Mouse (Mus musculus): ENCODE measurements at regions not wholly inside any gene's neighbourhood (a gene's known extent, or its start where the extent isn't known, plus 50 kb on each side); places are given as distances from the start of the nearest gene placed in this dataset.

DNA sequence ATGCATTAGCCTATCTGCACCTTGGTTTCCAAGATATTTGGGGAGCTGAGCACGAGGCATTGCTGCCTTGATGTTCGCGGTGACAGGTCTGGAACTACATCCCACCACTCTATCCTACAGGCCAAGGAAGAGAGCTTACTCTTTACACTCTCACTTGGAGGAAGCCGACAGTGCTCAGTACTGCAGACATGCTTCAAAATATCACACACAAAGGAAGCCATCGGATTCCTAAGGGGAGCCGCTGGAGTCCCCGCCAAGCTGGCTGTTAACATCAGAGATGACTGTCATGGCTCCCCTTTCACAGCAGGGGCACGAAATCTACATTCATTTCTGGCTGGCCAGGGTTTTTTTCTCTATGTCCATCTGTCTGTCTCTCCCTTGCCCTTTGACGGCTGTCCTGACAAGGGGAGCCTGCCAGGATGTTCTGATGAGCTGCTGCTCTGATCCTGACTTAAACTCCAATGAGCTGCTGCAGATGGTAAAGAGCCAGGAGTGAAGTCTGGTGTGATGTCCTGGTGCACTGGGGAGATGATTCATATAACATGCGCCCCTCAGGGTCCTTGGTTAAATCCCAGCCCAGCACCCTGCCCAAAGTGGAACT, 425.6 kb downstream of the Ccdc171 start:
- TF ChIP-seq CTCF (IDR thresholded peaks at IDR 0.05; ENCODE audit: low read depth) (no peak), EP300 (IDR thresholded peaks at IDR 0.05; ENCODE audit: low read depth) (no peak)

All from liver, postnatal 0 days (tissue).